Mouse (Mus musculus) lung, embryonic 15.5 days (tissue): ENCODE measurements at regions not wholly inside any gene's neighbourhood (a gene's known extent, or its start where the extent isn't known, plus 50 kb on each side); places are given as distances from the start of the nearest gene placed in this dataset.

ENCODE experiments used
- ATAC-seq: fragments of 200-750 bp; cut with Nextera tagmentation; 2 replicates; pipeline ENCODE4 v1.8.0; 2017; ENCODE audit warnings: moderate number of reproducible peaks, borderline replicate concordance; ENCODE audit not compliant: low FRiP score, low TSS enrichment; ENCODE audit errors: extremely low read depth
- H3K27ac ChIP-seq: fragments of 300-500 bp; sonication (generic); 2 replicates; pipeline ENCODE4 v1.5.1; 2015; ENCODE audit warnings: moderate library complexity, mild to moderate bottlenecking, inconsistent platforms
- H3K27me3 ChIP-seq: fragments of 300-500 bp; sonication (generic); 2 replicates; pipeline ENCODE4 v1.6.1; 2015; ENCODE audit warnings: inconsistent platforms
- H3K36me3 ChIP-seq: fragments of 300-500 bp; sonication (generic); 2 replicates; pipeline ENCODE4 v1.6.1; 2015; ENCODE audit warnings: inconsistent platforms
- H3K4me1 ChIP-seq: fragments of 300-500 bp; sonication (generic); 2 replicates; pipeline ENCODE4 v1.6.1; 2015; ENCODE audit warnings: inconsistent platforms
- H3K4me2 ChIP-seq: fragments of 300-500 bp; sonication (generic); 2 replicates; pipeline ENCODE4 v1.6.1; 2015; ENCODE audit warnings: inconsistent platforms, mild to moderate bottlenecking, moderate library complexity
- H3K4me3 ChIP-seq: fragments of 300-500 bp; sonication (generic); 2 replicates; pipeline ENCODE4 v1.5.1; 2015; ENCODE audit warnings: mild to moderate bottlenecking, inconsistent platforms
- H3K9ac ChIP-seq: fragments of 300-500 bp; sonication (generic); 2 replicates; pipeline ENCODE4 v1.6.1; 2015; ENCODE audit warnings: inconsistent platforms
- H3K9me3 ChIP-seq: fragments of 300-500 bp; sonication (generic); 2 replicates; pipeline ENCODE4 v1.6.1; 2016; ENCODE audit warnings: inconsistent platforms
- WGBS: fragments of 180-500 bp; shearing (Covaris S2); methylation state at CpG from one replicate; pipeline ENCODE4 v1.1.7; 2015; 5-methylcytosine and 5-hydroxymethylcytosine counted together

GRCm38 (mm10) chr16:42745943-42746675 lies 129.6 kb upstream of the Zbtb20 start:
- H3K4me3 ChIP-seq: no peak overlapping the region
- ATAC-seq: no peak
- H3K4me1 ChIP-seq: no peaks in the 10 kb centered on the region
- no peaks in the 10 kb centered on the region for H3K9me3 ChIP-seq
- H3K4me2 ChIP-seq: peak overlapping the region; percentile 10; the same call in 1 of the 2 replicates
- H3K27ac ChIP-seq: no peak overlapping the region
- H3K9ac ChIP-seq: no peak overlapping the region
- no peaks in the 10 kb centered on the region for H3K36me3 ChIP-seq
- no peaks in the 10 kb centered on the region for H3K27me3 ChIP-seq
- WGBS: 29% methylated on average over 11 of the region's 11 CpGs

- H3K9ac ChIP-seq: no peak overlapping the region
- H3K4me1 ChIP-seq: no peaks in the 10 kb centered on the region
- no peak for ATAC-seq
- no peaks in the 10 kb centered on the region for H3K9me3 ChIP-seq
- no peak overlapping the region for H3K4me3 ChIP-seq
- no peaks in the 10 kb centered on the region for H3K36me3 ChIP-seq
- no peak overlapping the region for H3K27ac ChIP-seq
- WGBS: 81% methylated on average over 1 of the region's 1 CpGs
- H3K4me2 ChIP-seq: no peak overlapping the region
- no peaks in the 10 kb centered on the region for H3K27me3 ChIP-seq
Observed at GRCm38 (mm10) chr16:42743538-42743937, 132.1 kb upstream of the Zbtb20 start.

GRCm38 (mm10) chr16:42743120-42743519 lies 132.6 kb upstream of the Zbtb20 start:
- ATAC-seq: no peak
- H3K9ac ChIP-seq: no peak overlapping the region
- H3K27me3 ChIP-seq: no peaks in the 10 kb centered on the region
- no peaks in the 10 kb centered on the region for H3K36me3 ChIP-seq
- no peak overlapping the region for H3K4me2 ChIP-seq
- 68% methylated on average over 2 of the region's 2 CpGs for WGBS
- no peaks in the 10 kb centered on the region for H3K9me3 ChIP-seq
- no peak overlapping the region for H3K4me3 ChIP-seq
- no peak overlapping the region for H3K27ac ChIP-seq
- no peaks in the 10 kb centered on the region for H3K4me1 ChIP-seq

GRCm38 (mm10) chr16:42727826-42728225 lies 147.9 kb upstream of the Zbtb20 start:
- H3K4me3 ChIP-seq: no peak overlapping the region
- 64% methylated on average over 7 of the region's 7 CpGs for WGBS

GRCm38 (mm10) chr16:42719915-42720314 lies 155.8 kb upstream of the Zbtb20 start:
- no peaks in the 10 kb centered on the region for H3K36me3 ChIP-seq
- H3K9ac ChIP-seq: no peak overlapping the region
- H3K4me1 ChIP-seq: no peaks in the 10 kb centered on the region
- H3K27me3 ChIP-seq: no peaks in the 10 kb centered on the region
- ATAC-seq: no peak
- WGBS: 74% methylated on average over 3 of the region's 3 CpGs
- no peaks in the 10 kb centered on the region for H3K9me3 ChIP-seq
- H3K4me2 ChIP-seq: no peak overlapping the region
- H3K27ac ChIP-seq: no peak overlapping the region
- no peak overlapping the region for H3K4me3 ChIP-seq

More at GRCm38 (mm10) chr16:42727826-42728225, 147.9 kb upstream of the Zbtb20 start:
- Histone ChIP-seq H3K27me3 (no peaks in the 10 kb centered on the region), H3K9me3 (no peaks in the 10 kb centered on the region), H3K4me1 (no peaks in the 10 kb centered on the region), H3K27ac (no peak overlapping the region), H3K9ac (no peak overlapping the region), H3K36me3 (no peaks in the 10 kb centered on the region), H3K4me2 (no peak overlapping the region)
- ATAC-seq: no peak

GRCm38 (mm10) chr16:42718452-42718851 lies 157.2 kb upstream of the Zbtb20 start:
- ATAC-seq: no peak
- Histone ChIP-seq H3K27ac (no peak overlapping the region), H3K36me3 (no peaks in the 10 kb centered on the region), H3K4me1 (no peaks in the 10 kb centered on the region), H3K9me3 (no peaks in the 10 kb centered on the region), H3K27me3 (no peaks in the 10 kb centered on the region), H3K9ac (no peak overlapping the region), H3K4me3 (no peak overlapping the region), H3K4me2 (no peak overlapping the region)
- 73% methylated on average over 7 of the region's 7 CpGs for WGBS

GRCm38 (mm10) chr16:42717828-42718412 lies 157.8 kb upstream of the Zbtb20 start:
- no peaks in the 10 kb centered on the region for H3K9me3 ChIP-seq
- H3K4me1 ChIP-seq: no peaks in the 10 kb centered on the region
- H3K4me2 ChIP-seq: no peak overlapping the region
- H3K36me3 ChIP-seq: no peaks in the 10 kb centered on the region
- H3K4me3 ChIP-seq: no peak overlapping the region
- ATAC-seq: no peak
- 60% methylated on average over 7 of the region's 7 CpGs for WGBS
- no peaks in the 10 kb centered on the region for H3K27me3 ChIP-seq
- H3K27ac ChIP-seq: no peak overlapping the region
- no peak overlapping the region for H3K9ac ChIP-seq

GRCm38 (mm10) chr16:42717075-42717827 lies 158.4 kb upstream of the Zbtb20 start:
- 74% methylated on average over 9 of the region's 9 CpGs for WGBS
- H3K9ac ChIP-seq: no peak overlapping the region
- ATAC-seq: no peak
- H3K9me3 ChIP-seq: no peaks in the 10 kb centered on the region
- no peaks in the 10 kb centered on the region for H3K36me3 ChIP-seq
- no peaks in the 10 kb centered on the region for H3K4me1 ChIP-seq
- no peak overlapping the region for H3K27ac ChIP-seq
- H3K4me3 ChIP-seq: no peak overlapping the region
- no peak overlapping the region for H3K4me2 ChIP-seq
- H3K27me3 ChIP-seq: no peaks in the 10 kb centered on the region

GRCm38 (mm10) chr16:42702676-42703075 lies 173.0 kb upstream of the Zbtb20 start:
- no peak overlapping the region for H3K9ac ChIP-seq
- WGBS: 45% methylated on average over 4 of the region's 4 CpGs
- no peaks in the 10 kb centered on the region for H3K27me3 ChIP-seq
- H3K9me3 ChIP-seq: no peaks in the 10 kb centered on the region
- no peaks in the 10 kb centered on the region for H3K4me1 ChIP-seq
- no peak overlapping the region for H3K27ac ChIP-seq
- H3K4me3 ChIP-seq: no peak overlapping the region
- H3K4me2 ChIP-seq: no peak overlapping the region
- H3K36me3 ChIP-seq: no peaks in the 10 kb centered on the region
- no peak for ATAC-seq

- Histone ChIP-seq H3K9me3 (no peaks in the 10 kb centered on the region), H3K4me1 (no peaks in the 10 kb centered on the region), H3K36me3 (no peaks in the 10 kb centered on the region), H3K9ac (no peak overlapping the region), H3K27me3 (no peaks in the 10 kb centered on the region), H3K27ac (no peak overlapping the region), H3K4me3 (no peak overlapping the region), H3K4me2 (no peak overlapping the region)
- 48% methylated on average over 3 of the region's 3 CpGs for WGBS
- ATAC-seq: no peak
Observed at GRCm38 (mm10) chr16:42681196-42681595, 194.5 kb upstream of the Zbtb20 start.

- WGBS: 70% methylated on average over 5 of the region's 5 CpGs
- Histone ChIP-seq H3K27me3 (no peaks in the 10 kb centered on the region), H3K4me2 (no peak overlapping the region), H3K9me3 (no peaks in the 10 kb centered on the region), H3K4me3 (no peak overlapping the region), H3K27ac (peak overlapping the region; percentile 60), H3K4me1 (no peaks in the 10 kb centered on the region), H3K36me3 (no peaks in the 10 kb centered on the region), H3K9ac (no peak overlapping the region)
- ATAC-seq: no peak
Observed at GRCm38 (mm10) chr16:42677211-42677610, 198.5 kb upstream of the Zbtb20 start.
